Mouse (Mus musculus) E14TG2a.4 (cell line): Measurements from ENCODE around the gene Hsf5.

Experiments
- H3K27me3 ChIP-seq: 2 replicates; pipeline ENCODE4 v1.6.1; 2014; ENCODE audit warnings: low read length, control low read depth; ENCODE audit not compliant: insufficient read depth
- H3K36me3 ChIP-seq: 2 replicates; pipeline ENCODE4 v1.6.1; 2014; ENCODE audit warnings: low read length, control low read depth; ENCODE audit not compliant: insufficient read depth
- H3K4me1 ChIP-seq: replicated peaks from 2 replicates; pipeline ENCODE4 v1.6.1; 2014; ENCODE audit warnings: low read depth, low read length, control low read depth
- H3K4me3 ChIP-seq: replicated peaks from 2 replicates; pipeline ENCODE4 v1.5.1; 2014; ENCODE audit warnings: mild to moderate bottlenecking, low read length
- H3K9me3 ChIP-seq: 2 replicates; pipeline ENCODE4 v1.6.1; 2014; ENCODE audit warnings: low read length, control low read depth
- CTCF ChIP-seq: conservative IDR thresholded peaks from 2 replicates; pipeline ENCODE4 v1.5.1; 2014; ENCODE audit warnings: low read length
- NANOG ChIP-seq: IDR thresholded peaks from 2 replicates; pipeline ENCODE4 v1.6.1; 2014; ENCODE audit warnings: borderline replicate concordance, low read length, mixed read lengths
- POU5F1 ChIP-seq: IDR thresholded peaks from 2 replicates; pipeline ENCODE4 v1.6.1; 2014; ENCODE audit warnings: low read length, borderline replicate concordance

Gene Hsf5

DNA sequence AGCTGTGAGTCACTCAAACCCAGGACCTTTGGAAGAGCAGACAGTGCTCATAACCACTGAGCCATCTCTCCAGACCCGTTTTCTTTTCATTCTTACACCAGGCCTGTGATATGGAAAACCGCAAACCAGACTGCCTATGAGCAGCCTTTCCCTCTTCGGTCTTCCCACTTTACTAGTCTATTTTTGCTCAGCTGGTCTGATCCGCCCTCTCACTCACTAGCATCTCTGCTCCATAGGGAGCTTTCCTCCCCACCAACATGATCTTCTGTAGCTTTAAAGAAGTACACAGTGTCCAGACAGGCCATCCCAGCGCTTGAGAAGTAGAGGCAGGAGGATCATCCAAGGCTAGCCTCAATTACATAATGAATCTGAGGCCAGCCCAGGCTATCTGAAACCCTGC, 92.0 kb downstream of the Hsf5 start:
- peak overlapping the region; percentile 68; the same call in 1 of the 2 replicates for H3K4me3 ChIP-seq
- TF ChIP-seq CTCF, result no peak
- TF ChIP-seq POU5F1, result no peak
- TF ChIP-seq NANOG, result no peak
- H3K27me3 ChIP-seq, result peaks cover 69% of the 10 kb centered on the region
- H3K9me3 ChIP-seq, result no peaks in the 10 kb centered on the region
- H3K4me1 ChIP-seq, result peaks cover 57% of the 10 kb centered on the region
- no peaks in the 10 kb centered on the region for H3K36me3 ChIP-seq
